Mouse (Mus musculus): ENCODE measurements around the gene Abl1.

DNA sequence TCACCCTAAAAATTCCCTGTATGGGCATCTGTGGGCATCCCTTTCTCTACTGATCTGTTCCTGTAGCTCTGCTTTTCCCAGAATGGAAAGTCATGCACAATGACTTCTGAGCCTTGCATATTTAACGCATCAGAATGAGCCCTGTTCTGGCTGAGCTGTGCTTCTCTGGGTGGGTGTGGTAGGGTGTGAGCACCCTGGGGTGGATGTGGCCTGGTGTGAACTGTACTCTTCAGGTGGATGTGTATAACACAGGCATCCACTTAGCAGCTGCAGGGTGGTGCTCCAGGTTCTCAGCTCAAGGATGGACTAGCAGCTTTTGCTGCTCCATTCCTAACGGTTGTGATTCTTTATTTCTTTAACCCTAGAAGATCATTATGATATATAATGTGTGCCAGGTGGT is 31.8 kb downstream of the Abl1 start:
- TF ChIP-seq CTCF (conservative IDR thresholded peaks at IDR 0.05 in 1 of 2, IDR thresholded peaks at IDR 0.05 in 1 of 2; ENCODE audit: low read depth in 2 of 2, low read length in 2 of 2) (no peak), GABPA (IDR thresholded peaks at IDR 0.05; ENCODE audit: insufficient replicate concordance, low read depth, low read length) (no peak), ZC3H11A (IDR thresholded peaks at IDR 0.05; ENCODE audit: low read depth, low read length) (no peak), KAT2A (IDR thresholded peaks at IDR 0.05; ENCODE audit: insufficient replicate concordance, low read length) (no peak)

All from CH12.LX (cell line).